Mouse (Mus musculus): Measurements from ENCODE around the gene Basp1. TPM values are rescaled to one million over a fixed set of nuclear protein-coding genes. Genes with fewer than 3 reads are reported as not detected.
"Not testable (repeated sequence)": the region's sequence is repeated elsewhere in the genome, so short reads cannot be mapped to it uniquely, and the experiment has no call there.

Basp1 gene
- 25.1 and 45.9 TPM in 2 replicates for polyA plus RNA-seq (2012; ENCODE audit: insufficient read depth, low replicate concordance)

GRCm38 (mm10) chr15:25413378-25413901, at the start of gene Basp1:
Basp1 (minus strand) TSS chr15:25413764.
- no peaks in the 10 kb centered on the region for H3K36me3 ChIP-seq (replicated peaks; ENCODE audit: low read length)
- H3K4me3 ChIP-seq (replicated peaks), result peak within 1 kb of the TSS; percentile 91
- no peaks in the 10 kb centered on the region for H3K9me3 ChIP-seq
- TF ChIP-seq GATA1 (IDR thresholded peaks at IDR 0.05; ENCODE audit: borderline replicate concordance, low read length), result no peak
- TF ChIP-seq FLI1 (IDR thresholded peaks at IDR 0.05; ENCODE audit: low read length), result no peak
- peaks cover 36% of the 10 kb centered on the region for H3K4me1 ChIP-seq
- H3K27me3 ChIP-seq (replicated peaks), result peaks cover 38% of the 10 kb centered on the region

GRCm38 (mm10) chr15:25463076-25463475, 49.5 kb upstream of the Basp1 start:
- H3K4me1 ChIP-seq, H3K9me3 ChIP-seq: not testable (repeated sequence)

GRCm38 (mm10) chr15:25462056-25462762, 48.6 kb upstream of the Basp1 start:
- TF ChIP-seq GATA1 (IDR thresholded peaks at IDR 0.05; ENCODE audit: borderline replicate concordance, low read length), result no peak
- TF ChIP-seq FLI1 (IDR thresholded peaks at IDR 0.05; ENCODE audit: low read length), result no peak
- peaks cover 4% of the 10 kb centered on the region for H3K27me3 ChIP-seq (replicated peaks)

More at GRCm38 (mm10) chr15:25463076-25463475, 49.5 kb upstream of the Basp1 start:
- H3K4me3 ChIP-seq (replicated peaks); H3K36me3 ChIP-seq (replicated peaks; ENCODE audit: low read length); H3K27me3 ChIP-seq (replicated peaks): not testable (repeated sequence)

DNA sequence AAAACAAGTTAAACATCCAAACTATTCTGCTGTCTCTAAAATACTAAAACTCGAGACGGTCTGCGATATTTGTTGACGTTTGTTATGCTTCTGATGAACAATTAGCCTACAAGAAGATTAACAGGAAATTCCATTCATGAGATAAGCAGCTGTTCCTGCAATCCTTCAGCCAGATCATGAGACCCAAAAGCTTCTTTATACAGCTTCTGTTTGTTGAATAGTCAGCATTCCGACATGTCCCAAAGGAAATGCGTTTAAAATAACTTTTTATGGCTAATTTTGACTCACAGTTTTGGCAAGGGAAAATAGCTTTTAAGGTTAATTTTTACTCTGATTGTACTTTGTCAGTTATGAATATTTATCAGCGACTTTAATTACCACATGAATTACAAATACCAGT, 46.3 kb upstream of the Basp1 start:
- TF ChIP-seq FLI1 (IDR thresholded peaks at IDR 0.05; ENCODE audit: low read length), result no peak
- TF ChIP-seq GATA1 (IDR thresholded peaks at IDR 0.05; ENCODE audit: borderline replicate concordance, low read length), result no peak
- H3K9me3 ChIP-seq, result 0 out of 2 replicates have a peak, but pooled peaks cover 2% of the 10 kb centered on the region
- H3K36me3 ChIP-seq (replicated peaks; ENCODE audit: low read length), result no peaks in the 10 kb centered on the region
- peaks cover 6% of the 10 kb centered on the region for H3K4me1 ChIP-seq
- peaks cover 4% of the 10 kb centered on the region for H3K27me3 ChIP-seq (replicated peaks)
- H3K4me3 ChIP-seq (replicated peaks), result no peak overlapping the region

More at GRCm38 (mm10) chr15:25462056-25462762, 48.6 kb upstream of the Basp1 start:
- Histone ChIP-seq H3K9me3 (0 out of 2 replicates have a peak, but pooled peaks cover 2% of the 10 kb centered on the region), H3K36me3 (replicated peaks; ENCODE audit: low read length) (no peaks in the 10 kb centered on the region), H3K4me3 (replicated peaks) (no peak overlapping the region), H3K4me1 (peaks cover 6% of the 10 kb centered on the region)

DNA sequence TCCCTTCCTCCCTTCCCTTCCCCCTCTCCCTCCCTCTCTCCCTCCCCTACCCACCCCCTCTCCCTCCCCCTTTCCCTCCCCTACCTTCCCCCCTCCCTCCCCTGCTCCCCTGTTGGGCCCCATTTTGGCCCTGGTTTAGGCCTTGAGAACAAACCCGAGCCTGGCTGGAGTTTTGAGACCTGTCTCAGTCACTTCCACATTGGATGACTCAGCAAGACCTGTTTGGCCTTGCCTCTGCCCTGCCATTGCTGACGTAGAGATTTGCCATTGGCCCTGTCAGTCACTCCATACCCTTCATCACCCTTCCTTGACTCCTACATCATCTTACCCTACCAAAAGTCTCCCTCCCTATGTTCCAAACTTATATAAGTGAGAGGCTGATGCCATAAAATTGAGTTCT, 43.9 kb upstream of the Basp1 start:
- H3K4me3 ChIP-seq (replicated peaks), result no peak overlapping the region
- no peaks in the 10 kb centered on the region for H3K27me3 ChIP-seq (replicated peaks)
- H3K4me1 ChIP-seq, result peaks cover 6% of the 10 kb centered on the region
- no peak for TF ChIP-seq FLI1 (IDR thresholded peaks at IDR 0.05; ENCODE audit: low read length)
- H3K9me3 ChIP-seq, result no peaks in the 10 kb centered on the region
- no peaks in the 10 kb centered on the region for H3K36me3 ChIP-seq (replicated peaks; ENCODE audit: low read length)

- no peak for TF ChIP-seq FLI1 (IDR thresholded peaks at IDR 0.05; ENCODE audit: low read length)
- TF ChIP-seq GATA1 (IDR thresholded peaks at IDR 0.05; ENCODE audit: borderline replicate concordance, low read length), result no peak
- Histone ChIP-seq H3K27me3 (replicated peaks) (peaks cover 12% of the 10 kb centered on the region), H3K4me3 (replicated peaks) (no peak overlapping the region), H3K4me1 (peaks cover 11% of the 10 kb centered on the region), H3K36me3 (replicated peaks; ENCODE audit: low read length) (no peaks in the 10 kb centered on the region), H3K9me3 (no peaks in the 10 kb centered on the region)
These were observed 40.0 kb upstream of the Basp1 start for GRCm38 (mm10) chr15:25453538-25453937.

- TF ChIP-seq GATA1 (IDR thresholded peaks at IDR 0.05; ENCODE audit: borderline replicate concordance, low read length) (no peak), FLI1 (IDR thresholded peaks at IDR 0.05; ENCODE audit: low read length) (no peak)
- Histone ChIP-seq H3K4me1 (peaks cover 22% of the 10 kb centered on the region), H3K9me3 (no peaks in the 10 kb centered on the region), H3K36me3 (replicated peaks; ENCODE audit: low read length) (no peaks in the 10 kb centered on the region), H3K27me3 (replicated peaks) (peaks cover 32% of the 10 kb centered on the region), H3K4me3 (replicated peaks) (no peak overlapping the region)
These were observed 35.8 kb upstream of the Basp1 start for GRCm38 (mm10) chr15:25449348-25449747.

- TF ChIP-seq GATA1 (IDR thresholded peaks at IDR 0.05; ENCODE audit: borderline replicate concordance, low read length) (no peak), FLI1 (IDR thresholded peaks at IDR 0.05; ENCODE audit: low read length) (no peak)
- H3K36me3 ChIP-seq (replicated peaks; ENCODE audit: low read length), result no peaks in the 10 kb centered on the region
- no peak overlapping the region for H3K4me3 ChIP-seq (replicated peaks)
These were observed 35.3 kb upstream of the Basp1 start for GRCm38 (mm10) chr15:25448703-25449340.

DNA sequence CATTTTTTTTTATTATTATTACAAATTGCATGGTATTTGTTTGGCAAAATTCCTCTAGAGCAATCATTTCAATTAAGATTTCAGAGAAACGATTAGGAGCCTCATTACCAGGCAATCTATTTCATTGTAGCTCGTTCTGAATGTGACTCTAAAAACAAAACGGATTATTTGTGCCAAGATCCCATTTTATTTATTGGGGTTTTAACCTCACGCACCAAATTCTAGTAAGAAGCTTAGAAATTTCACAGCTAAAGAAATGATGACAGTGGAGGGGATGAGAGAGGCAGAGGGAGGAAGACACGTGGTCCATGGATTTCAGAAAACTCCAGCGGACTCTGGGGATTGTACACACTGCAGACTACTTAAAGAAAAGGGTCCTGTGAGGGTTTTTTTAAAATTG, 33.6 kb upstream of the Basp1 start:
- Histone ChIP-seq H3K4me3 (replicated peaks) (no peak overlapping the region), H3K9me3 (no peaks in the 10 kb centered on the region)
- TF ChIP-seq FLI1 (IDR thresholded peaks at IDR 0.05; ENCODE audit: low read length), result no peak
- TF ChIP-seq GATA1 (IDR thresholded peaks at IDR 0.05; ENCODE audit: borderline replicate concordance, low read length), result no peak

More at GRCm38 (mm10) chr15:25448703-25449340, 35.3 kb upstream of the Basp1 start:
- H3K4me1 ChIP-seq, result peaks cover 25% of the 10 kb centered on the region
- H3K9me3 ChIP-seq, result no peaks in the 10 kb centered on the region
- H3K27me3 ChIP-seq (replicated peaks), result peaks cover 34% of the 10 kb centered on the region

GRCm38 (mm10) chr15:25446155-25446487, 32.6 kb upstream of the Basp1 start:
- TF ChIP-seq GATA1 (IDR thresholded peaks at IDR 0.05; ENCODE audit: borderline replicate concordance, low read length), result no peak
- no peak for TF ChIP-seq FLI1 (IDR thresholded peaks at IDR 0.05; ENCODE audit: low read length)
- H3K9me3 ChIP-seq, result no peaks in the 10 kb centered on the region
- H3K4me3 ChIP-seq (replicated peaks), result no peak overlapping the region
- no peaks in the 10 kb centered on the region for H3K36me3 ChIP-seq (replicated peaks; ENCODE audit: low read length)
- peaks cover 32% of the 10 kb centered on the region for H3K4me1 ChIP-seq
- H3K27me3 ChIP-seq (replicated peaks), result peaks cover 38% of the 10 kb centered on the region

More for the DNA sequence above, 33.6 kb upstream of the Basp1 start:
- Histone ChIP-seq H3K36me3 (replicated peaks; ENCODE audit: low read length) (no peaks in the 10 kb centered on the region), H3K27me3 (replicated peaks) (peaks cover 38% of the 10 kb centered on the region), H3K4me1 (peaks cover 25% of the 10 kb centered on the region)
